Mouse (Mus musculus) liver, embryonic 13.5 days (tissue): ENCODE data around the gene Myl6b. TPM values are rescaled to one million over a fixed set of nuclear protein-coding genes. Genes with fewer than 3 reads are reported as not detected.
A peak's percentile ranks its signal among the peaks of the same experiment; 100 is the strongest.

Experiments used
- ATAC-seq: fragments of 200-750 bp; cut with Nextera tagmentation; 2 replicates; pipeline ENCODE4 v1.8.0; 2017; ENCODE audit warnings: low read depth, mild to moderate bottlenecking, moderate number of reproducible peaks, moderate library complexity
- DNase-seq: peaks from one replicate; pipeline ENCODE4 v3.0.0; 2022
- H3K27ac ChIP-seq: fragments of 300-500 bp; sonication (generic); 2 replicates; pipeline ENCODE4 v1.5.1; 2015; ENCODE audit warnings: moderate library complexity, mild to moderate bottlenecking, inconsistent platforms
- H3K27me3 ChIP-seq: fragments of 300-500 bp; sonication (generic); 2 replicates; pipeline ENCODE4 v1.6.1; 2015; ENCODE audit warnings: mild to moderate bottlenecking, inconsistent platforms
- H3K36me3 ChIP-seq: fragments of 300-500 bp; sonication (generic); 2 replicates; pipeline ENCODE4 v1.6.1; 2015; ENCODE audit warnings: mild to moderate bottlenecking, inconsistent platforms
- H3K4me1 ChIP-seq: fragments of 300-500 bp; sonication (generic); replicated peaks from 2 replicates; pipeline ENCODE4 v1.6.1; 2015; ENCODE audit warnings: inconsistent platforms
- H3K4me2 ChIP-seq: fragments of 300-500 bp; sonication (generic); 2 replicates; pipeline ENCODE4 v1.6.1; 2015; ENCODE audit warnings: inconsistent platforms, mild to moderate bottlenecking, moderate library complexity
- H3K4me3 ChIP-seq: fragments of 300-500 bp; sonication (generic); replicated peaks from 2 replicates; pipeline ENCODE4 v1.5.1; 2015; ENCODE audit warnings: mild to moderate bottlenecking, inconsistent platforms
- H3K9ac ChIP-seq: fragments of 300-500 bp; sonication (generic); 2 replicates; pipeline ENCODE4 v1.6.1; 2015; ENCODE audit warnings: mild to moderate bottlenecking, inconsistent platforms
- H3K9me3 ChIP-seq: fragments of 300-500 bp; sonication (generic); replicated peaks from 2 replicates; pipeline ENCODE4 v1.6.1; 2016; ENCODE audit warnings: inconsistent platforms
- WGBS: fragments of 180-500 bp; shearing (Covaris S2); methylation state at CpG from one replicate; pipeline ENCODE4 v1.1.7; 2015; ENCODE audit not compliant: insufficient replicate concordance; 5-methylcytosine and 5-hydroxymethylcytosine counted together
- polyA plus RNA-seq: library from polyadenylated mRNA; unstranded; fragments of >200 nt; fragmentation: Nextera tagmentation; extraction: Ambion mirVana; gene quantifications from 2 replicates; pipeline ENCODE4 v1.2.1, GENCODE M21; 2015

Gene Myl6b
- polyA plus RNA-seq, 1 experiment from 2014 or later, result 1.3 TPM

- Histone ChIP-seq H3K4me1 (peaks cover 54% of the 10 kb centered on the region), H3K36me3 (no peaks in the 10 kb centered on the region), H3K9me3 (no peaks in the 10 kb centered on the region), H3K27me3 (no peaks in the 10 kb centered on the region), H3K4me2 (no peak overlapping the region), H3K9ac (no peak overlapping the region), H3K4me3 (no peak overlapping the region), H3K27ac (0 out of 2 replicates have a peak overlapping the region, but pooled peaks have one; percentile 3)
- 79% methylated on average over 8 of the region's 8 CpGs for WGBS
- ATAC-seq (no peak), DNase-seq (no peak)
Observed at GRCm38 (mm10) chr10:128503532-128503931, 5.0 kb upstream of the Myl6b start.

- Histone ChIP-seq H3K4me1 (peaks cover 66% of the 10 kb centered on the region), H3K27me3 (no peaks in the 10 kb centered on the region), H3K9me3 (no peaks in the 10 kb centered on the region), H3K27ac (peak overlapping the region; percentile 64), H3K9ac (no peak overlapping the region), H3K4me3 (no peak overlapping the region), H3K36me3 (no peaks in the 10 kb centered on the region), H3K4me2 (no peak overlapping the region)
- no peak for DNase-seq
- 65% methylated on average over 5 of the region's 5 CpGs for whole genome bisulfite sequencing
- no peak for ATAC-seq
Observed at GRCm38 (mm10) chr10:128502341-128502740, 3.9 kb upstream of the Myl6b start.

GRCm38 (mm10) chr10:128499116-128499671 is 709 bp upstream of the Myl6b start:
- peak overlapping the region; percentile 82 for H3K9ac ChIP-seq
- H3K27ac ChIP-seq, result peak overlapping the region; percentile 86
- no peaks in the 10 kb centered on the region for H3K27me3 ChIP-seq
- no peaks in the 10 kb centered on the region for H3K36me3 ChIP-seq
- DNase-seq (peak; percentile 42), ATAC-seq (peak; percentile 44)
- H3K9me3 ChIP-seq, result no peaks in the 10 kb centered on the region
- H3K4me3 ChIP-seq, result peak overlapping the region; percentile 73
- H3K4me1 ChIP-seq, result peaks cover 83% of the 10 kb centered on the region
- 1% methylated on average over 21 of the region's 21 CpGs for WGBS
- peak overlapping the region; percentile 93 for H3K4me2 ChIP-seq

GRCm38 (mm10) chr10:128497134-128497737 is 1.2 kb downstream of the Myl6b start:
- no peak overlapping the region for H3K4me3 ChIP-seq
- peaks cover under 1% of the 10 kb centered on the region for H3K36me3 ChIP-seq
- DNase-seq, result no peak
- H3K27ac ChIP-seq, result no peak overlapping the region
- ATAC-seq, result no peak
- 66% methylated on average over 6 of the region's 6 CpGs for WGBS
- H3K9ac ChIP-seq, result no peak overlapping the region
- H3K4me1 ChIP-seq, result peaks cover 75% of the 10 kb centered on the region
- H3K4me2 ChIP-seq, result no peak overlapping the region
- no peaks in the 10 kb centered on the region for H3K9me3 ChIP-seq
- H3K27me3 ChIP-seq, result no peaks in the 10 kb centered on the region

GRCm38 (mm10) chr10:128496509-128497077 is 1.9 kb downstream of the Myl6b start:
- no peak overlapping the region for H3K9ac ChIP-seq
- WGBS, result 63% methylated on average over 6 of the region's 6 CpGs
- 0 out of 2 replicates have a peak overlapping the region, but pooled peaks have one; percentile 39 for H3K27ac ChIP-seq
- ATAC-seq (no peak), DNase-seq (no peak)
- H3K36me3 ChIP-seq, result peaks cover 7% of the 10 kb centered on the region
- no peak overlapping the region for H3K4me3 ChIP-seq
- no peaks in the 10 kb centered on the region for H3K9me3 ChIP-seq
- peaks cover 76% of the 10 kb centered on the region for H3K4me1 ChIP-seq
- no peaks in the 10 kb centered on the region for H3K27me3 ChIP-seq
- H3K4me2 ChIP-seq, result no peak overlapping the region

- ATAC-seq (no peak), DNase-seq (no peak)
- peaks cover 14% of the 10 kb centered on the region for H3K36me3 ChIP-seq
- peaks cover 80% of the 10 kb centered on the region for H3K4me1 ChIP-seq
- H3K27me3 ChIP-seq, result no peaks in the 10 kb centered on the region
- H3K27ac ChIP-seq, result peak overlapping the region; percentile 39; the same call in 1 of the 2 replicates
- no peak overlapping the region for H3K4me2 ChIP-seq
- peak overlapping the region; percentile 93 for H3K9ac ChIP-seq
- H3K9me3 ChIP-seq, result no peaks in the 10 kb centered on the region
- 64% methylated on average over 4 of the region's 4 CpGs for WGBS
- no peak overlapping the region for H3K4me3 ChIP-seq
Observed at GRCm38 (mm10) chr10:128495903-128496302, 2.6 kb downstream of the Myl6b start.

- H3K4me1 ChIP-seq, result peaks cover 80% of the 10 kb centered on the region
- H3K4me2 ChIP-seq, result peak overlapping the region; percentile 93
- DNase-seq, result no peak
- peak overlapping the region; percentile 91 for H3K27ac ChIP-seq
- H3K9ac ChIP-seq, result peak overlapping the region; percentile 93
- peak overlapping the region; percentile 88 for H3K4me3 ChIP-seq
- peaks cover 20% of the 10 kb centered on the region for H3K36me3 ChIP-seq
- H3K27me3 ChIP-seq, result no peaks in the 10 kb centered on the region
- 57% methylated on average over 2 of the region's 2 CpGs for WGBS
- ATAC-seq, result no peak
- no peaks in the 10 kb centered on the region for H3K9me3 ChIP-seq
Observed at GRCm38 (mm10) chr10:128495270-128495669, 3.2 kb downstream of the Myl6b start.

- peak overlapping the region; percentile 93 for H3K9ac ChIP-seq
- WGBS, result 32% methylated on average over 11 of the region's 11 CpGs
Observed at GRCm38 (mm10) chr10:128494667-128495245, 3.7 kb downstream of the Myl6b start.

GRCm38 (mm10) chr10:128493695-128494666 is 4.5 kb downstream of the Myl6b start, which contains the start of gene Myl6:
Gene Myl6 (minus strand): TSS chr10:128494145.
- Histone ChIP-seq H3K9ac (peak within 1 kb of the TSS; percentile 93), H3K4me1 (peaks cover 68% of the 10 kb centered on the region), H3K9me3 (no peaks in the 10 kb centered on the region), H3K27me3 (no peaks in the 10 kb centered on the region), H3K4me3 (peak within 1 kb of the TSS; percentile 88), H3K4me2 (peak within 1 kb of the TSS; percentile 93), H3K27ac (peak within 1 kb of the TSS; percentile 91), H3K36me3 (peaks cover 33% of the 10 kb centered on the region)
- DNase-seq (peak; percentile 95), ATAC-seq (peak; percentile 87)
- under 1% methylated on average over 45 of the region's 45 CpGs for WGBS

More at GRCm38 (mm10) chr10:128494667-128495245, 3.7 kb downstream of the Myl6b start:
- Histone ChIP-seq H3K4me1 (peaks cover 76% of the 10 kb centered on the region), H3K27me3 (no peaks in the 10 kb centered on the region), H3K4me2 (peak overlapping the region; percentile 93), H3K36me3 (peaks cover 26% of the 10 kb centered on the region), H3K9me3 (no peaks in the 10 kb centered on the region), H3K27ac (peak overlapping the region; percentile 91), H3K4me3 (peak overlapping the region; percentile 88)
- no peak for ATAC-seq
- DNase-seq, result no peak

- DNase-seq (no peak), ATAC-seq (peak; percentile 47)
- peak overlapping the region; percentile 93 for H3K4me2 ChIP-seq
- peaks cover 40% of the 10 kb centered on the region for H3K36me3 ChIP-seq
- 1% methylated on average over 12 of the region's 12 CpGs for WGBS
- peak overlapping the region; percentile 93 for H3K9ac ChIP-seq
- peak overlapping the region; percentile 88 for H3K4me3 ChIP-seq
- H3K27me3 ChIP-seq, result no peaks in the 10 kb centered on the region
- H3K9me3 ChIP-seq, result no peaks in the 10 kb centered on the region
- peak overlapping the region; percentile 91 for H3K27ac ChIP-seq
- peaks cover 66% of the 10 kb centered on the region for H3K4me1 ChIP-seq
Observed at GRCm38 (mm10) chr10:128493319-128493694, 5.2 kb downstream of the Myl6b start.
